Mouse (Mus musculus): ENCODE results near the gene Rpl10-ps3. TPM values are rescaled to one million over a fixed set of nuclear protein-coding genes. Genes with fewer than 3 reads are reported as not detected.

Gene Rpl10-ps3
- 150 and 157 TPM in 2 replicates for polyA plus RNA-seq (2016; fragmentation: Nextera tagmentation; extraction: Ambion mirVana)

DNA sequence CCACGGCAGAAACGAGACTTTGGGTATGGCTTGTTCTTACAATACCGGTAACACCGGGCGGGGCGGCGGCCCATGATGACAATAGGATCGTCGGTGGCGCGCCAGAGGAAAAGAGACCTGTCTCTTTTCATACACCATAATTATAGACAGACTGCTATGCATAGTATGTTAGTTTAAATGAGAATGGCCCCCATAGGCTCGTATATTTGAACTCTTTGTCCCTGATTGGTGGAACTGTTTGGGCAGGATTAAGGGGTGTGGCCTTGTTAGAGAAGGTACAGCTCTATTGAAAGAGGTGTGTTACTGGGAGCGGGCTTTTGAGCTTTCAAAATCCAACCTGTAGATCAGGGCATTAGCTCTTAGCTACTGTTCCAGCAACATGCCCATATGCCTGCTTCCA is at the start of gene Rpl10-ps3:
Gene Rpl10-ps3 (minus strand): TSS at position 101 of the 400 bp plus-strand sequence.
- Histone ChIP-seq H3K9ac (no peak within 1 kb of the TSS), H3K4me3 (no peak within 1 kb of the TSS), H3K4me2 (no peak within 1 kb of the TSS), H3K27me3 (replicated peaks) (no peaks in the 10 kb centered on the region), H3K27ac (ENCODE audit: poor library complexity, severe bottlenecking) (no peak within 1 kb of the TSS), H3K9me3 (replicated peaks) (peaks cover 3% of the 10 kb centered on the region; the same call in 1 of the 2 replicates), H3K36me3 (no peaks in the 10 kb centered on the region), H3K4me1 (replicated peaks) (no peaks in the 10 kb centered on the region)
- no peak for ATAC-seq (ENCODE audit: insufficient number of reproducible peaks, low FRiP score)
- WGBS = 95% methylated on average over 11 of the region's 13 CpGs

DNA sequence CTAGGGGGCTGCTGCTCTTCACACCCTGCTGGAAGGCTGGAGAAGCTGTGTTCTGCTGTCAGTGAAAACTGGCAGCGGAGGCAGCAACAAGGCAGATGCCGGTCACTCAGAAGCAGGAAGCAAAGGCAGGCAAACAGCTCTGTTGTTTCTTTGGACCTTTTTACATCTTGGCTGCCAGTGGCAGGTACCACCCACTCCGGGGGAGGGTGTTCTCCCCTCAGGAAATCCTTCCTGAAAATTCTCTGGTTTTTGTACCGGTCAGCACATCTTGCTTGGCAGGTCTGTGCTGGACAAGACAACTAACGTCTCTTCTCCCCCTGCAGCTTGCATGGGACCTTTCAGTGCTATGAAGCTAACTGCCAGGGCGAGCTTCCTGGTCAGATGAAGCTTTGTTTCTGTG is 30.8 kb upstream of the Rpl10-ps3 start:
- no peaks in the 10 kb centered on the region for H3K27me3 ChIP-seq (replicated peaks)
- peak; percentile 29; the same call in 1 of the 2 replicates for ATAC-seq (ENCODE audit: insufficient number of reproducible peaks, low FRiP score)
- no peak overlapping the region for H3K9ac ChIP-seq
- H3K4me3 ChIP-seq = no peak overlapping the region
- no peak overlapping the region for H3K27ac ChIP-seq (ENCODE audit: poor library complexity, severe bottlenecking)
- H3K36me3 ChIP-seq = no peaks in the 10 kb centered on the region
- WGBS = 51% methylated on average over 6 of the region's 6 CpGs
- H3K4me2 ChIP-seq = no peak overlapping the region
- H3K9me3 ChIP-seq (replicated peaks) = 0 out of 2 replicates have a peak, but pooled peaks cover 5% of the 10 kb centered on the region
- no peaks in the 10 kb centered on the region; the same call in 1 of the 2 replicates for H3K4me1 ChIP-seq (replicated peaks)

DNA sequence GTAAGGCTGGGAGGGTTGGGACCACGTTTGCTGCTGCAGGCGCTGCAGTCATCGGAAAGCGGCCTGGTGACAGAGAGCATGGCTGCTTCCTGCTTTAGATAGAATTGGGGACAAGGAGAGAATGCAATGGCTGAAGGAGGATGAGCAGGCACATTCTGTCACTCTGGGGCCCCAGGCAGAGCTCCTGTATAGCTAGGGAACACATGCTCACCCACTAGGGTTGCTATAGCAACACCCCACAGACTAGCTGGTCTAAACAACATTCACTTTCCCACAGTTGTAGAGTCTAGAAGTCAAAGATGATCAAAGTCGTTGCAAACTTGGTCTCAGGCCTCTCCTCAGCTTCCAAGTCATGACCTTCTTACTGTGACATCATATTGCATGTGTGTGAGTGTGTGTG is 29.9 kb upstream of the Rpl10-ps3 start:
- Histone ChIP-seq H3K4me2 (no peak overlapping the region), H3K36me3 (no peaks in the 10 kb centered on the region), H3K4me1 (replicated peaks) (no peaks in the 10 kb centered on the region; the same call in 1 of the 2 replicates), H3K9me3 (replicated peaks) (0 out of 2 replicates have a peak, but pooled peaks cover 5% of the 10 kb centered on the region), H3K9ac (no peak overlapping the region), H3K27ac (ENCODE audit: poor library complexity, severe bottlenecking) (no peak overlapping the region), H3K27me3 (replicated peaks) (no peaks in the 10 kb centered on the region), H3K4me3 (no peak overlapping the region)
- 76% methylated on average over 5 of the region's 5 CpGs for WGBS
- ATAC-seq (ENCODE audit: insufficient number of reproducible peaks, low FRiP score) = no peak

DNA sequence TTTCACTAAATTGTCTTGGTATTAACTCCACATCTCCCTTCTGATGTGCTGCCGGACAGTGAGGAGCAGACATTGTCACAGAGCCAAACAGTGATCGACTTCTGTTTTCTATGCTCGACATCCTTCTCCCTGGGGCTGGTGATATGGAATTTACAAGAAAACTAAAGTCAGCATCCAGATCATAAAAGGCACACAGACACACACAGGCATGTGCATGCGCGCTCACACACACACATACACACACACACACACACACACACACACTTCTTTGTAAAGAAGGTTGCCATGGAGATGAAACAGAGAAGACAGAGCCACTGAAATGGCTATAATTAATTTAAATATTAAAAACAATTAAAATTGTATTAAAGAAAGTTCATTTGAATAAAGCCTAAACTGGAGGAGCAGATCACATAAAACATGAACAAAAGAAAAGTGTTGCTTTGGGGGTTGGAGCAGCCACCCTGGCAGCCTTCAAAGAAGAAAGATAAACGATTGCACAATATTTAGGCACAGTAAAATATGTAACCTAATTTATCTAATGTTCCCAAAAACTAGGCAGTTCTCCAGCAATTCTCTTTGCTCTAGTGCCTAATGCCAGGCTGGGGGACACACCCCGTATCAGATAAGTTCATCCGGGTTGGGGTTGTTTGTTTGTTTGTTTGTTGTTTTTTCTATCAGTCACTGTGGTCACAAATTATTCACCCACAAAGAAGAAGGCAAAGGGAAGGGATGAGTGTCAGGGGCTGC is 24.0 kb upstream of the Rpl10-ps3 start:
- H3K36me3 ChIP-seq = no peaks in the 10 kb centered on the region
- no peak for ATAC-seq (ENCODE audit: insufficient number of reproducible peaks, low FRiP score)
- H3K4me3 ChIP-seq = no peak overlapping the region
- 0 out of 2 replicates have a peak, but pooled peaks cover 2% of the 10 kb centered on the region for H3K4me1 ChIP-seq (replicated peaks)
- H3K27ac ChIP-seq (ENCODE audit: poor library complexity, severe bottlenecking) = no peak overlapping the region
- no peaks in the 10 kb centered on the region for H3K9me3 ChIP-seq (replicated peaks)
- WGBS = 75% methylated on average over 8 of the region's 8 CpGs
- H3K27me3 ChIP-seq (replicated peaks) = no peaks in the 10 kb centered on the region
- H3K9ac ChIP-seq = no peak overlapping the region
- no peak overlapping the region for H3K4me2 ChIP-seq

DNA sequence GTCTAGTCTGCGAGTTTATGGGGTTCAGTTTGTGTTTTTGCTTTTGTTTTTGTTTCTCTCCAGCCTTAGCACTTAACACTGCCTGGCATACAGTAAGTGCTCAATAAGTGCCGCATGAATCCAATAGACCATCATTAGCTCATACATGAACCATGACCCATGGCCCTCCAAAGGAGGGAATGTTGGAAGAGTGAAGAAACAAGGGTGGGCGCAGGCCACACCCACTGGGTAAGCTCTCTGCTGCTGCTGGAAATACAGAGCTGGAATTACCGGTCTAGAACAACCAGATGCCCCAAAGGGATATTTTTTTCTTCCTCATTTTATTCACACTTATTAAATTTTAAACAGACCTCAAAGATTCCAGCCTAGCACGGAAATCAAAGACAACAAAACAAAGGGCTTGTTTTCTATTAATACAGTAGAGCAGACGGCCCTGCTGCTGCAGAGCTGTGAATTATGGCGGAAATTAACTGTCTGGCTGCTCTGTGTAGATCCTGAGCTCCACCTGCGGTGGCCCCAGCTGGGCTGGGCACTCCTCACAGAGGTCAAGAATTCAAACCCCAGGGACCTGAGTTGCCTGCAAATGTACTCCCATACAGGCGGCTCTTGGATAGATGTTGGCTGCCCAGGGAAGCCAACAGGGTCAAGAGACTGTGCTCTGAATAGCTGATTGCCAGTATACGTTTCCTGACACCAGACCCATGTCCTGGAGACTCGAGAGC is 20.5 kb upstream of the Rpl10-ps3 start:
- Histone ChIP-seq H3K36me3 (no peaks in the 10 kb centered on the region), H3K9me3 (replicated peaks) (no peaks in the 10 kb centered on the region), H3K27me3 (replicated peaks) (no peaks in the 10 kb centered on the region), H3K4me3 (no peak overlapping the region), H3K27ac (ENCODE audit: poor library complexity, severe bottlenecking) (no peak overlapping the region), H3K4me1 (replicated peaks) (0 out of 2 replicates have a peak, but pooled peaks cover 2% of the 10 kb centered on the region), H3K9ac (no peak overlapping the region), H3K4me2 (no peak overlapping the region)
- ATAC-seq (ENCODE audit: insufficient number of reproducible peaks, low FRiP score) = no peak
- WGBS = 69% methylated on average over 11 of the region's 11 CpGs

DNA sequence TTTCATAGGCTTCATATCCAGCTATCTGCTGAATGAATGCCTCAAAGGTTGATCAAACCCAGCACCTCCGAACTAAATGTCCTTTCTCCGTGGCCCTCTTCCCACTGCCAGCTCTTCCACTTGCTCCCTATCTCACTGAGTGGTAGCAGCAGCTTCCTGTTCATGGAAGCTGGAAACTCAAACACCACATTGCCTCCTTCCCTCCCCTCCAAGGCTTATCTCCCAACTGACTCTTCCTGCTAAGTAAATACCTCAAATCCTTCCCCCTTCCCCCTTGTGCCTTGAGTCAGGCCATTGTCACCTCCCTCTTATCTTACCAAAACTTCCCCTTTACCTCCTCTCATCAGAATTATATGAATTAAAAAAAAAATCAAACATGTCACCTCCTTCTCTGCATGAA is 19.2 kb upstream of the Rpl10-ps3 start:
- ATAC-seq (ENCODE audit: insufficient number of reproducible peaks, low FRiP score) = peak; percentile 59; the same call in 1 of the 2 replicates
- H3K4me1 ChIP-seq (replicated peaks) = 0 out of 2 replicates have a peak, but pooled peaks cover 2% of the 10 kb centered on the region
- no peak overlapping the region for H3K27ac ChIP-seq (ENCODE audit: poor library complexity, severe bottlenecking)
- H3K4me2 ChIP-seq = no peak overlapping the region
- WGBS = 24% methylated on average over 2 of the region's 2 CpGs
- H3K36me3 ChIP-seq = no peaks in the 10 kb centered on the region
- no peaks in the 10 kb centered on the region for H3K27me3 ChIP-seq (replicated peaks)
- no peak overlapping the region for H3K4me3 ChIP-seq
- H3K9me3 ChIP-seq (replicated peaks) = no peaks in the 10 kb centered on the region
- H3K9ac ChIP-seq = no peak overlapping the region

DNA sequence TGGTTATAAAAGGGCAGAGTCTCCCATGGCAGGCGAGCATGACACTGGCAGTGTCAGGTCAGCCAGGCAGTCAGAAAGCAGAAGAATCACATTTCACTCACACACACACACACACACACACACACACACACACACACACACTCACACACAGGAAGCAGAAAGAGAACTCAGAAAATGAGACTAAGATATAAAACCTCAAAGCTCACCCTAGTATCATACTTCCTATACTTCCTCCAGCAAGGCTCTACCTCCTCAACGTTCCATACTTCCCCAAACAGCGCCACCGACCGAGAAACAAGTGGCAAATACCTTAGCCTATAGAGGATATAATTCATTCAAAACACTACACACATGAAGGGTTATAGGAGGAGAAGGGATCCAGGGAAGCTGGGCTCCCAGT is 18.5 kb upstream of the Rpl10-ps3 start:
- WGBS = 59% methylated on average over 5 of the region's 5 CpGs
- H3K4me2 ChIP-seq = no peak overlapping the region
- 0 out of 2 replicates have a peak overlapping the region, but pooled peaks have one; percentile 39 for H3K27ac ChIP-seq (ENCODE audit: poor library complexity, severe bottlenecking)
- H3K27me3 ChIP-seq (replicated peaks) = no peaks in the 10 kb centered on the region
- no peaks in the 10 kb centered on the region for H3K9me3 ChIP-seq (replicated peaks)
- no peak overlapping the region for H3K9ac ChIP-seq
- ATAC-seq (ENCODE audit: insufficient number of reproducible peaks, low FRiP score) = no peak
- H3K4me3 ChIP-seq = no peak overlapping the region
- 0 out of 2 replicates have a peak, but pooled peaks cover 1% of the 10 kb centered on the region for H3K4me1 ChIP-seq (replicated peaks)
- H3K36me3 ChIP-seq = no peaks in the 10 kb centered on the region

DNA sequence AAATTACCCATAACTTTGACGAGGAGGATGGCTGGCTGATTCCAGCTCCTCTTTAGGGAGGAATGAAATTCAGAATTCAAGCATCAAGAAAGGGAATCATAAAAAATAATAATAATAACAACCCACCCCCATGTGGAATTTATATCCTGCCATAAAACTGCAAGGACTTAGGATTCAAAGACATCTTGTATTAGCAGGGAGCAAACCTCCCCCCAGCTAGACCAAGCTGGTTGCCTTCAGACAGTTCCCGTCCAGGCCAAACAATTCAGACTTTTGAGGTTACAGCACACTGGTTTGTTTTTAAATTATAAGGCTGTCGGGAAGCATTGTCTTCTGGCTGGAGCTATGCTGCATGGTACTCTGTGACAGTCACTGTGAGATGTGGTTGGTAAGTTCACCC is 17.8 kb upstream of the Rpl10-ps3 start:
- ATAC-seq (ENCODE audit: insufficient number of reproducible peaks, low FRiP score) = no peak
- no peak overlapping the region for H3K27ac ChIP-seq (ENCODE audit: poor library complexity, severe bottlenecking)
- H3K9ac ChIP-seq = no peak overlapping the region
- H3K36me3 ChIP-seq = no peaks in the 10 kb centered on the region
- no peaks in the 10 kb centered on the region for H3K4me1 ChIP-seq (replicated peaks)
- 55% methylated on average over 3 of the region's 3 CpGs for WGBS
- no peak overlapping the region for H3K4me2 ChIP-seq
- H3K27me3 ChIP-seq (replicated peaks) = no peaks in the 10 kb centered on the region
- no peak overlapping the region for H3K4me3 ChIP-seq
- H3K9me3 ChIP-seq (replicated peaks) = no peaks in the 10 kb centered on the region

DNA sequence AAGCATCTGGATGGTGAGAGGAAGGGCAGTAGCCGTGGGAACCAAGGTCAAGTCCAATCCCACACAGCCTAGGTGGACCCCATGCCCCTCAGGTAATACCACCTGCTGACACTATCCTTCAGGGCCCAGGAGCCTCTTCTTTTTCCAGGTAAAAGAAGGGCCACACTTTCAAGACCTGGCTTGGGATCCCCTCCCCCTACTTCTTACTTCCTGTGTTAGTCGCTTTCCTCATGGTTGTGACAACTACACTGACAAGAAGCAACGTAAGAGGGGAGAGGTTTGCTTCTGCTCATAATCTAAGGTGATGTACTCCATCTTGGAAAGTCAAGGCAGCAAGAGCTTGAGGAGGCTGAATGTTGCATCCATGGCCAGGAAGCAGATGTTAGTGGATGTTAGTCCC is 15.6 kb upstream of the Rpl10-ps3 start:
- H3K9ac ChIP-seq = no peak overlapping the region
- H3K4me2 ChIP-seq = no peak overlapping the region
- H3K4me3 ChIP-seq = no peak overlapping the region
- no peaks in the 10 kb centered on the region for H3K4me1 ChIP-seq (replicated peaks)
- H3K9me3 ChIP-seq (replicated peaks) = no peaks in the 10 kb centered on the region
- no peak; the same call in 1 of the 2 replicates for ATAC-seq (ENCODE audit: insufficient number of reproducible peaks, low FRiP score)
- no peak overlapping the region for H3K27ac ChIP-seq (ENCODE audit: poor library complexity, severe bottlenecking)
- 60% methylated on average over 3 of the region's 3 CpGs for WGBS
- no peaks in the 10 kb centered on the region for H3K27me3 ChIP-seq (replicated peaks)
- H3K36me3 ChIP-seq = no peaks in the 10 kb centered on the region

DNA sequence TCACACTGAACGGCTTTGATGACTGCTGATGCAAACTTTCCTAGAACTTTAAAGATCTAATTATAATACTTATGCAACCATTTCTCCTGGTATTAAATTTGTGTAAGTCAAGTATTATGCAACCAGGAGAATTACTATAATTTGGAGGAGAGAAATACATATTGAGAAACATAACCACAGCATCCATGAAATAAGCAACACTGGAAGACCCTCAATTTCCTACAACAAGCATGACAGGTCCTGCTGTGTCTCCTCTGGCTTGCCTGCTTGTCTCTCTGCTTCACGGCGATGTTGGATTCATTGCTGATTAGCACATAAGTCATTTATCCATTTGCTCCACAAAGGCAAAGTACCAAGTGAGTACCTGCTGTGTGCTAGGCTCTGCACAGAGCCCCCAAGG is 12.6 kb upstream of the Rpl10-ps3 start:
- no peaks in the 10 kb centered on the region for H3K27me3 ChIP-seq (replicated peaks)
- no peak overlapping the region for H3K27ac ChIP-seq (ENCODE audit: poor library complexity, severe bottlenecking)
- no peak overlapping the region for H3K9ac ChIP-seq
- ATAC-seq (ENCODE audit: insufficient number of reproducible peaks, low FRiP score) = no peak
- H3K4me2 ChIP-seq = no peak overlapping the region
- H3K4me1 ChIP-seq (replicated peaks) = no peaks in the 10 kb centered on the region
- WGBS = 64% methylated on average over 3 of the region's 3 CpGs
- no peaks in the 10 kb centered on the region for H3K36me3 ChIP-seq
- H3K4me3 ChIP-seq = no peak overlapping the region
- H3K9me3 ChIP-seq (replicated peaks) = no peaks in the 10 kb centered on the region

DNA sequence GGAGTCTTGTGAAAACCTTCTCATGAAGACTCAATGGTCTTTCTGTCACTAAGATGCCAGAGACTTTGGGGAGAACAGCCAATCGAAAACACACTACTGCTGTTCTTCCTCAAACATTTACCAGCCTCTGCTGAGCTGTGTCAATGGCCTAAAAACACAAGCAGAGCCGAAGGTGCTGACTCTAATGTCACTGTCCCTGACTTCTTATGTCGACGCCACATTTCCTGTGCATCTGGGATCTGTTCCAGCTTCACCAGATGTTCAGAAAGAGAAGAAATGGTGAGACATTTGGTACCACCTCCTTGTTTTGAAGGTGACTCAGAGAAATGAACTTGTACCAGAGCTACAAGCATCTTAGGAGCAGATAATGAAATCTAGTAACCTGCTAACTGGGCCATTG is 7.0 kb upstream of the Rpl10-ps3 start:
- WGBS = 42% methylated on average over 4 of the region's 4 CpGs
- Histone ChIP-seq H3K36me3 (no peaks in the 10 kb centered on the region), H3K9me3 (replicated peaks) (no peaks in the 10 kb centered on the region), H3K9ac (no peak overlapping the region), H3K27me3 (replicated peaks) (no peaks in the 10 kb centered on the region), H3K27ac (ENCODE audit: poor library complexity, severe bottlenecking) (no peak overlapping the region), H3K4me2 (no peak overlapping the region), H3K4me1 (replicated peaks) (no peaks in the 10 kb centered on the region), H3K4me3 (no peak overlapping the region)
- ATAC-seq (ENCODE audit: insufficient number of reproducible peaks, low FRiP score) = no peak
